Comparison of ENCODE assay signal across 13 mouse cellular contexts in genomic region chr8:120515650-120516049, GRCm38 (mm10).
A peak's percentile ranks its signal among the peaks of the same experiment; 100 is the strongest.
DNase-seq lines count a peak whose midpoint lies in the region; ATAC-seq lines count a peak whose summit lies in the region.
"Had no signal": no experiment of that assay in that cellular context is flagged by ENCODE, and none has a peak within 500 bp of the region (broad histone marks: within the 10 kb centered on the region; RNA-seq: fewer than 3 reads in every experiment).

No protein-coding gene starts in this region.

- H3K4me1 ChIP-seq in forebrain, embryonic 15.5 days = peaks cover 100% of the 10 kb centered on the region
- H3K4me1 ChIP-seq in forebrain, embryonic 16.5 days (replicated peaks; ENCODE audit: control insufficient read depth, insufficient read depth, low read length) = peaks cover 99% of the 10 kb centered on the region
- peaks cover 100% of the 10 kb centered on the region for H3K4me1 ChIP-seq in hindbrain, embryonic 10.5 days (replicated peaks)
- H3K4me1 ChIP-seq in hindbrain, embryonic 14.5 days (replicated peaks; ENCODE audit: control insufficient read depth, insufficient read depth, low read length) = peaks cover 80% of the 10 kb centered on the region
- H3K4me1 ChIP-seq in midbrain, embryonic 10.5 days = peaks cover 100% of the 10 kb centered on the region
- peaks cover 94% of the 10 kb centered on the region for H3K4me1 ChIP-seq in midbrain, embryonic 14.5 days (ENCODE audit: control insufficient read depth, insufficient read depth, low read length)
- peaks cover 98% of the 10 kb centered on the region for H3K4me1 ChIP-seq in liver, embryonic 13.5 days (replicated peaks)

- peak overlapping the region; percentile 91 for H3K27ac ChIP-seq in forebrain, embryonic 15.5 days (replicated peaks)
- no peak overlapping the region for H3K27ac ChIP-seq in forebrain, embryonic 16.5 days (ENCODE audit: low read length)
- peak overlapping the region; percentile 70; the same call in 1 of the 2 replicates for H3K27ac ChIP-seq in hindbrain, embryonic 10.5 days
- H3K27ac ChIP-seq in hindbrain, embryonic 14.5 days = no peak overlapping the region
- peak overlapping the region; percentile 42; the same call in 1 of the 2 replicates for H3K27ac ChIP-seq in midbrain, embryonic 10.5 days (replicated peaks)
- no peak overlapping the region for H3K27ac ChIP-seq in midbrain, embryonic 14.5 days (replicated peaks; ENCODE audit: low read depth, low read length)
- peak overlapping the region; percentile 41 for H3K27ac ChIP-seq in liver, embryonic 13.5 days
- H3K27ac ChIP-seq: intestine, embryonic 15.5 days had no signal

- H3K9me3 ChIP-seq in forebrain, embryonic 15.5 days = no peaks in the 10 kb centered on the region
- H3K9me3 ChIP-seq in forebrain, embryonic 16.5 days (ENCODE audit: control insufficient read depth, low read length) = no peaks in the 10 kb centered on the region
- no peaks in the 10 kb centered on the region for H3K9me3 ChIP-seq in hindbrain, embryonic 10.5 days
- no peaks in the 10 kb centered on the region for H3K9me3 ChIP-seq in hindbrain, embryonic 14.5 days (ENCODE audit: control insufficient read depth, low read length)
- no peaks in the 10 kb centered on the region for H3K9me3 ChIP-seq in midbrain, embryonic 10.5 days (replicated peaks)
- H3K9me3 ChIP-seq in midbrain, embryonic 14.5 days (ENCODE audit: control insufficient read depth, low read length) = no peaks in the 10 kb centered on the region
- H3K9me3 ChIP-seq in liver, embryonic 13.5 days (replicated peaks) = no peaks in the 10 kb centered on the region
- H3K9me3 ChIP-seq: intestine, embryonic 15.5 days had no signal

- no peak overlapping the region for H3K4me2 ChIP-seq in forebrain, embryonic 15.5 days (replicated peaks)
- H3K4me2 ChIP-seq in forebrain, embryonic 16.5 days (ENCODE audit: low read length) = no peak overlapping the region
- no peak overlapping the region for H3K4me2 ChIP-seq in hindbrain, embryonic 14.5 days (replicated peaks)
- no peak overlapping the region for H3K4me2 ChIP-seq in midbrain, embryonic 14.5 days (ENCODE audit: low read length)
- H3K4me2 ChIP-seq in liver, embryonic 13.5 days = no peak overlapping the region

- no peak overlapping the region for H3K4me3 ChIP-seq in forebrain, embryonic 15.5 days
- H3K4me3 ChIP-seq in forebrain, embryonic 16.5 days (replicated peaks; ENCODE audit: low read length) = no peak overlapping the region
- no peak overlapping the region for H3K4me3 ChIP-seq in hindbrain, embryonic 10.5 days
- no peak overlapping the region for H3K4me3 ChIP-seq in hindbrain, embryonic 14.5 days (replicated peaks; ENCODE audit: low read length)
- no peak overlapping the region for H3K4me3 ChIP-seq in midbrain, embryonic 10.5 days
- no peak overlapping the region for H3K4me3 ChIP-seq in midbrain, embryonic 14.5 days (replicated peaks; ENCODE audit: low read depth, low read length)
- H3K4me3 ChIP-seq in liver, embryonic 13.5 days (replicated peaks) = no peak overlapping the region
- H3K4me3 ChIP-seq: intestine, embryonic 15.5 days had no signal

- no peaks in the 10 kb centered on the region for H3K27me3 ChIP-seq in forebrain, embryonic 15.5 days
- no peaks in the 10 kb centered on the region for H3K27me3 ChIP-seq in forebrain, embryonic 16.5 days (replicated peaks; ENCODE audit: control insufficient read depth, insufficient read depth, low read length)
- peaks cover 93% of the 10 kb centered on the region for H3K27me3 ChIP-seq in hindbrain, embryonic 10.5 days (ENCODE audit: insufficient read depth, poor library complexity, severe bottlenecking)
- no peaks in the 10 kb centered on the region for H3K27me3 ChIP-seq in hindbrain, embryonic 14.5 days (ENCODE audit: control insufficient read depth, insufficient read depth, low read length)
- peaks cover 91% of the 10 kb centered on the region for H3K27me3 ChIP-seq in midbrain, embryonic 10.5 days (ENCODE audit: low read depth, poor library complexity, severe bottlenecking)
- no peaks in the 10 kb centered on the region for H3K27me3 ChIP-seq in midbrain, embryonic 14.5 days (ENCODE audit: control insufficient read depth, insufficient read depth, low read length)
- H3K27me3 ChIP-seq in liver, embryonic 13.5 days = no peaks in the 10 kb centered on the region
- H3K27me3 ChIP-seq: intestine, embryonic 15.5 days had no signal

- no peak overlapping the region for H3K9ac ChIP-seq in forebrain, embryonic 15.5 days (replicated peaks)
- H3K9ac ChIP-seq in forebrain, embryonic 16.5 days (replicated peaks; ENCODE audit: low read depth, low read length) = no peak overlapping the region
- H3K9ac ChIP-seq in hindbrain, embryonic 14.5 days = no peak overlapping the region
- no peak overlapping the region for H3K9ac ChIP-seq in midbrain, embryonic 14.5 days (replicated peaks; ENCODE audit: low read length)
- no peak overlapping the region for H3K9ac ChIP-seq in liver, embryonic 13.5 days
- H3K9ac ChIP-seq: intestine, embryonic 15.5 days had no signal

- no peaks in the 10 kb centered on the region for H3K36me3 ChIP-seq in forebrain, embryonic 15.5 days
- H3K36me3 ChIP-seq in forebrain, embryonic 16.5 days (ENCODE audit: control insufficient read depth, insufficient read depth) = no peaks in the 10 kb centered on the region
- no peaks in the 10 kb centered on the region for H3K36me3 ChIP-seq in hindbrain, embryonic 10.5 days
- H3K36me3 ChIP-seq in hindbrain, embryonic 14.5 days (replicated peaks; ENCODE audit: control insufficient read depth, insufficient read depth) = no peaks in the 10 kb centered on the region
- H3K36me3 ChIP-seq in midbrain, embryonic 10.5 days = no peaks in the 10 kb centered on the region
- H3K36me3 ChIP-seq in midbrain, embryonic 14.5 days (ENCODE audit: control insufficient read depth, insufficient read depth, low read length) = no peaks in the 10 kb centered on the region
- peaks cover 45% of the 10 kb centered on the region for H3K36me3 ChIP-seq in liver, embryonic 13.5 days
- H3K36me3 ChIP-seq: intestine, embryonic 15.5 days had no signal

- no peak for ATAC-seq in forebrain, embryonic 15.5 days (replicated peaks)
- ATAC-seq in forebrain, embryonic 16.5 days = no peak
- no peak for ATAC-seq in hindbrain, embryonic 14.5 days (ENCODE audit: low FRiP score)
- ATAC-seq in midbrain, embryonic 14.5 days (ENCODE audit: low FRiP score, low TSS enrichment) = no peak
- ATAC-seq in liver, embryonic 13.5 days (ENCODE audit: low read depth) = no peak

- no peak for DNase-seq in hindbrain, embryonic 10.5 days (ENCODE audit: low spot score)
- DNase-seq in hindbrain, embryonic 14.5 days (ENCODE audit: low spot score) = no peak
- DNase-seq in midbrain, embryonic 10.5 days (ENCODE audit: low spot score) = no peak
- no peak for DNase-seq in midbrain, embryonic 14.5 days
- DNase-seq in liver, embryonic 13.5 days = no peak
- DNase-seq in lung, postnatal 25 days (ENCODE audit: low spot score) = no peak
- DNase-seq: adrenal gland, postnatal 10 days; cerebellum, adult 11-12 months; cerebellum, postnatal 36 days; thymus, adult 18-20 months had no signal

- WGBS in forebrain, embryonic 15.5 days = 77% methylated on average over 6 of the region's 6 CpGs
- WGBS in forebrain, embryonic 16.5 days = 85% methylated on average over 6 of the region's 6 CpGs
- 87% methylated on average over 6 of the region's 6 CpGs for WGBS in hindbrain, embryonic 10.5 days
- 84% methylated on average over 6 of the region's 6 CpGs for WGBS in hindbrain, embryonic 14.5 days
- 79% methylated on average over 6 of the region's 6 CpGs for WGBS in midbrain, embryonic 10.5 days
- 81% methylated on average over 6 of the region's 6 CpGs for WGBS in midbrain, embryonic 14.5 days
- WGBS in liver, embryonic 13.5 days (ENCODE audit: insufficient replicate concordance) = 77% methylated on average over 6 of the region's 6 CpGs

Comparison
In these comparisons a context has a peak if more than half of its experiments do, and no peak if none do; other contexts are left out.
1. H3K27ac ChIP-seq: peak in forebrain, embryonic 15.5 days (single experiment), hindbrain, embryonic 10.5 days (single experiment), midbrain, embryonic 10.5 days (single experiment) and liver, embryonic 13.5 days (single experiment); none in forebrain, embryonic 16.5 days (single experiment), hindbrain, embryonic 14.5 days (single experiment) and midbrain, embryonic 14.5 days (single experiment).